Mouse (Mus musculus): Measurements from ENCODE around the gene Tubg1. TPM values are rescaled to one million over a fixed set of nuclear protein-coding genes. Genes with fewer than 3 reads are reported as not detected.
A peak's percentile ranks its signal among the peaks of the same experiment; 100 is the strongest.
"Not testable (repeated sequence)": the region's sequence is repeated elsewhere in the genome, so short reads cannot be mapped to it uniquely, and the experiment has no call there.

Tubg1 gene
- total RNA-seq, 2 experiments from 2014 or later, result 24.4 to 27.3 TPM

DNA sequence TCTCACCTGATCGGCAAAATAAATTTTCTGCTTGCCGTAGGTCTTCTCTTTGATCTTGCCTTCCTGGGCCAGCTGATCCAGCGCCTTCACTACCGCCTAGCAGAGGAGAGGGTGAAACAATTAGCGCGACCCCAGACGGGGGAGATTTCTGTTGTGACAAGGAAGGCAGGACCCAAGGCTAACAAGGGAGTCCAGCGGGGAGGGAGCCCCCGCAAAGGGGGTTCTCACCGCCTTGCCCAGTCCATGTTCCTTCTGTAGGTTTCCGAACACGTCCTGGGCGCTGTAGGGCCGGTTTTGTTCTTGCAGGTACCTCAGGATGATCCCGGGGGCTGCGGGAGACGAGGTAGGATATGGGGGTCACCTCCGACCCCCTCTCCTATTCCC is 24.8 kb upstream of the Tubg1 start:
- DNase-seq (ENCODE audit: low spot score), result no peak
- intact Hi-C loops (cut with DNase I), result loop anchor here (1.0 kb wide), 1 partner anchor 24 kb away; the partner anchor contains the start of genes Retreg3 and Tubg1

DNA sequence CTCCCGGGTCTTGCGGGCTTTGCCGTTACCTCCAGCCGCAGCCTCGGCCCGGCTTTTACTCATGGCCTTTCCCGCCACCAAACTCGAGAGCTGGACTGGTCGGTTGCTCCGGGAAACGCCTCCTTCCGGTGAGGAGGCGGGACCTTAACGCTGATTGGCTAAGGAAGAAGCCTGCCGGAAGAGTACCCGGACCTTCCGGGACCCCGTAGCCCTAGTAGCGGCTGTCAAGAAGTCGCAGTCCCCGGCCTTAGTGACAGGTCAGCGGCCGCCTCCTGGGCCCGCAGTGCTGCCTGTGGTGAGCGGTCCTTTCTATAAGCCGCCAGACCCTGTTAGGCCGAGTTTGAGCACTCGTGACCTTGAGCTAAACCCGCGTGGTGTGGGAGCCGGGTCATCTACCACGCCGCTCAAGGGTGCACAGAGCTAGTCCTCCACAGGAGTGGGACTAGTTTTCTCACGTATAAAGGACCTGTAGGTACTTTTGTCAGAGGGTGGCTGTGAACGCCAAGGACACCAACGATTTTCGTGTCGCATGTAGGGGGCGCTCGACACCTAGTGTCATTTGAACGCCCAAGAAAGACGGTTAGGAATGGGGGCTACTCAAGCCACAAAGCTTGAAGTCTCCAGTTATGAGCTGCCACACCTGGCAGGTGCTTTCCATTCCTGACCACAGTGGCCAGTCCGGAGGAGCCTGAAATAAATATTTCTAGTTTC is 24.3 kb upstream of the Tubg1 start, which contains the start of gene Psmc3ip:
TSS of gene Psmc3ip (minus strand) at position 123 of the 711 bp plus-strand sequence.
- intact Hi-C loops (cut with DNase I), result loop anchor here (1.0 kb wide), 2 partner anchors 24 to 79 kb away; partner anchors contain the start of genes Retreg3 and Tubg1
- DNase-seq (ENCODE audit: low spot score), result peak; percentile 90

DNA sequence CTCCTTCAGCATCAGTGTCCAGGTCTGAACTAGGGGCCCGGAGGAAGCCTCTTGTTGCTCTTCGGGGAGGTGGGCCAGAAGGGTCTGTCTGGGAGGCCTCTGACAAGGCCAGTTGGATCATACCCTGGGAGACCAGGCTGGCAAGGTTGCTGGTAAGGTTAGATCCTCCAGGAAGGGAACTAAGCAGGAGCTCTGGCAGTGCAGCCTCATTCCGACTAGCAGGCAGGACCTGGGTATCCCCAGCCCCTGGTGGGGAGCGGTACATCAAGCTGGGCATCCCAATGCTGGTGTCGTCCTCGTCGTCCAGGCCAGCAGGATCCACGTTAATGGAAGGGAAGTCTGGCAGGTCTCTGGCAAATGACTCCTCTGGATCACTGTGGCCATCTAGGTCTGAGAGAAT is 21.5 kb upstream of the Tubg1 start:
- intact Hi-C loops (cut with DNase I), result no loop called here
- no peak for DNase-seq (ENCODE audit: low spot score)

- no peak for DNase-seq (ENCODE audit: low spot score)
- intact Hi-C loops (cut with DNase I), result loop anchor here (10.0 kb wide), 1 partner anchor 192 kb away; no protein-coding TSS in a partner anchor
Observed at GRCm38 (mm10) chr11:101103011-101103410, 16.7 kb upstream of the Tubg1 start.

- DNase-seq (ENCODE audit: low spot score), result no peak
- intact Hi-C loops (cut with DNase I), result loop anchor here (10.0 kb wide), 1 partner anchor 185 kb away; no protein-coding TSS in a partner anchor
Observed at GRCm38 (mm10) chr11:101109351-101109750, 10.4 kb upstream of the Tubg1 start.

DNA sequence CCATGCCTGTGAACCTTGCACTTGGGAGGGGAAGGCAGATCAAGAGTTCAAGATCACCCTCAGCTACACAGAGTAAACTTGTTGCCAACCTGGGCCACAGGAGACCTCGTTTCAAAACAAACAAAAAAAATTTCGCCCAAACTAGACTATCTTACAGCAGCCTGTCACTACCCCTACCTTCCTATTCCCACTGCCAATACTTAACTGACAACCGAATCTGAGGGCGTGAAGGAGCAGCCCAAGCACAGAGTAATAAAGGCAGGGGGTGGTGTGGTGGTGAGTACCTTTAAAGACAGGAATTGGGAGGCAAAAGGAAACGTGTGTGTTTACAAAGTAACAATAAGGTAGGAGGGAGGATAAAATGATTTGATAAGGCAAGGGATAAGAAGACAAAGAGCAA is 9.0 kb upstream of the Tubg1 start:
- DNase-seq (ENCODE audit: low spot score), result no peak
- intact Hi-C loops (cut with DNase I), result no loop called here

GRCm38 (mm10) chr11:101111178-101111577 is 8.6 kb upstream of the Tubg1 start:
- DNase-seq (ENCODE audit: low spot score), result no peak
- intact Hi-C loops (cut with DNase I), result no loop called here

DNA sequence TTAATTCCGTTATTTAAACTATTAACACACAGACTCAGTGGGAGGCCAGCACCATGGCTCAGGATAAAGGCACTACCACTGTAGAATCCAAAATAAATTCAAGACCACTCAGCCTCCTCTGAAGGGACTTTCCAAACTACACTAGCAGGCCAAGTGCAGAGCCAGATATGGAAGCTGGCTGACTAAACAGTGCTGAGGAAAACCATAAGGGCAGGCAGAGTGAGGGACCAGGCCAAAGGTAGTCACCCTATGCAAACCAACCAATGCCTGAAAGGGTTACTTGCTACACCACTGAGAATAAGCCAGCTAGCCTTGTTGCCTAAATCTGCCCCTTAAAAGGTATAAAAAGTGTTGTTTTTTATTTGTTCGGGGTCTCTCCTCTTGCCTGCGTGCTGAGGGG is 7.6 kb upstream of the Tubg1 start:
- intact Hi-C loops (cut with DNase I), result no loop called here
- no peak for DNase-seq (ENCODE audit: low spot score)

DNA sequence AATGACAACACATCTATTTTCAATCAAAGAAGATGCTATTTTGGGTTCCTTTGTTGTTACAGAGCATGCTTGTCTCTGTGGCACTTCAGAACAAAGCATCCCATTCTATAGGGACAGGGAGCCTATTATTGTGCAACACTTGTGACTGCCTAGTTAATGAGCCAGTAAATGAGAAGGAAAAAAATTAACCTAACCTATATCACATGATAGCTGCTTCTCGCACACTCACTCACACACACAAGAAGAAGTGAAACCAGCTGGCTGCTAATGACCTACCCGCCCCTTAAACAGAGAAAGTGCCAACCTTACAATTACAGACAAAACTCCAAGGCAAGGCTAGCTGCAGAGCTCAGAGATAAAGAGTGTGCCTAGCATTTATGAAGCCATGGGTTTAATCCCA is 4.2 kb upstream of the Tubg1 start:
- intact Hi-C loops (cut with DNase I), result no loop called here
- DNase-seq (ENCODE audit: low spot score), result no peak

GRCm38 (mm10) chr11:101118105-101118504 is 1.6 kb upstream of the Tubg1 start:
- no peak for DNase-seq (ENCODE audit: low spot score)
- intact Hi-C loops (cut with DNase I), result no loop called here

DNA sequence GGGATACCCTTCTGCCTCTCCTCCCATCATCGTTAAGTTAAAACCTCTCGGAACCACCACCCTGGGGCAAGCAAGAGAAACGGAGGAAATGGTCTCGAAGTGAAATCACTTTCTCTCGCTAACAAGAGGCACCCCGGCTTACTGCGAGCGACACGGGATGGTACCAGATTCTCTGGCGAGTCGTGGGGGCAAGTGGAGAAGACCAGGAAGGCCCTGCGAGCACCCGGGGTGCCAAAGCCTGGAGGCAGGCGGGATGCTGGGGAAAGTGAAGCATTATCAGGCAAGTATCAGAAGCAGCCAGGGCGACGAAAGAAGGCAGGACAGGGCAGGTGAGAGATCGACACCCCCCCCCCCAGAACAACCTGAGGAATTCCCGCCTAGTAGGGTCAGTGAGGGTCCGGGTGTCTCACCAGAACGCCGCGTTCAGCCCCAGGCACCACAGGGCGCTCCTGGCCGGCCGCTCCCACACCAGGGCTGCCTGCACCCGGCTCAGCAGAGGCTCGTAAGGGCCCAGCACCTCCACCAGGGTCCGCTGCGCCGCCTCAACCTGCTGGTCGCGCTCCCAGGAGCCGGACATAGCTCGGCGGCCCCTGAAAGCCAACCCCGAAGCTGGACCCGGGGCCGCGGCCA is 492 bp upstream of the Tubg1 start:
- DNase-seq (ENCODE audit: low spot score), result no peak
- intact Hi-C loops (cut with DNase I), result loop anchor here (1.0 kb wide), 1 partner anchor 24 kb away; the partner anchor contains the start of gene Psmc3ip

- intact Hi-C loops (cut with DNase I), result loop anchor here (2.0 kb wide), 1 partner anchor 48 kb away; no protein-coding TSS in a partner anchor
- DNase-seq (ENCODE audit: low spot score), result no peak
Observed at GRCm38 (mm10) chr11:101120545-101121188, 929 bp downstream of the Tubg1 start.

DNA sequence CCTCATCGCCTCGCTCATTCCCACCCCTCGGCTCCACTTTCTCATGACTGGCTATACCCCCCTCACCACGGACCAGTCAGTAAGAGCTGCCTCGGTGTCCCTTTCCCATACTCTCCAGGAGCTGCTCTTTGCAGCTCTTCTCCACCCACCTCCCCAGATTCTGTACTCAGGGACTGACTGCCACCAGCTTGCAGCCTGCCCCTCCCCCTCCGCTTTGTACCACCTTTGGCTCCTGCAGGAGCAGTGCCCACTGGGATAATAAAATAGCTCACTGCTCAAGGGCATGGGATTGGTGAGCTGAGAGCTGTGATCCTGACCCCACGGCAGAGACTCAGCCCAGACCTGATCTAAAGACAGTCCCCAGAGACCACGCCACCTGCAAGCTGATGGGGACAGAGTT is 4.8 kb downstream of the Tubg1 start:
- intact Hi-C loops (cut with DNase I); DNase-seq (ENCODE audit: low spot score): not testable (repeated sequence)

DNA sequence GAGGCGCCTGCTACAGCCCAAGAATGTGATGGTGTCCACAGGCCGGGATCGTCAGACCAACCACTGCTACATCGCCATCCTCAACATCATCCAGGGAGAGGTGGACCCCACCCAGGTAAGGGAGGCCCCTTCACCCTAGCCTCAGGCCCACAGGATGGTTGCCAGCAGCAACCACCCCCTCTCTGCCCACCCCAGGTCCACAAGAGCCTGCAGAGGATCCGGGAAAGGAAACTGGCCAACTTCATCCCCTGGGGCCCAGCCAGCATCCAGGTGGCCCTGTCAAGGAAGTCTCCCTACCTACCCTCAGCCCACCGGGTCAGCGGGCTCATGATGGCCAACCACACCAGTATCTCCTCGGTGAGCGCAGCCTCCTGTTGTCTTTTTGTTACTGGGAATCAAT is 5.3 kb downstream of the Tubg1 start:
- intact Hi-C loops (cut with DNase I); DNase-seq (ENCODE audit: low spot score): not testable (repeated sequence)

DNA sequence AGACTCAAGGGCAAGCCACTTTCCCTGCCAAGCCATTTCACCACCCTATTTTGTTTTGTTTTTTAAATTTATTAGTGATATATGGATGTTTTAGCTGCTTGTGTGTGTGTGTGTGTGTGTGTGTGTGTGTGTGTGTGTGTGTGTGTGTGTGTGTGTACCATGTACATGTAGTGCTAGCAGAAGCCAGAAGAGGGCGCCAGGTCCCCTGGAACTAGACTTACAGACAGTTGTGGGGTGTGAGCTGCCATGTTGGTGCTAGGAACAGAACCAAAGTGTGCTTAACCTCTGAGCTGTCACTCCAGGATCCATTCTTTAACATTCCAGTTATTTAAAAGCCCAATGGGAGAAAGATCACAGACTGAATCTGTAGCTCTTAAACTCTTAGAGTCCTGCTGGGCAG is 7.3 kb downstream of the Tubg1 start:
- intact Hi-C loops (cut with DNase I), result no loop called here
- DNase-seq (ENCODE audit: low spot score), result no peak

DNA sequence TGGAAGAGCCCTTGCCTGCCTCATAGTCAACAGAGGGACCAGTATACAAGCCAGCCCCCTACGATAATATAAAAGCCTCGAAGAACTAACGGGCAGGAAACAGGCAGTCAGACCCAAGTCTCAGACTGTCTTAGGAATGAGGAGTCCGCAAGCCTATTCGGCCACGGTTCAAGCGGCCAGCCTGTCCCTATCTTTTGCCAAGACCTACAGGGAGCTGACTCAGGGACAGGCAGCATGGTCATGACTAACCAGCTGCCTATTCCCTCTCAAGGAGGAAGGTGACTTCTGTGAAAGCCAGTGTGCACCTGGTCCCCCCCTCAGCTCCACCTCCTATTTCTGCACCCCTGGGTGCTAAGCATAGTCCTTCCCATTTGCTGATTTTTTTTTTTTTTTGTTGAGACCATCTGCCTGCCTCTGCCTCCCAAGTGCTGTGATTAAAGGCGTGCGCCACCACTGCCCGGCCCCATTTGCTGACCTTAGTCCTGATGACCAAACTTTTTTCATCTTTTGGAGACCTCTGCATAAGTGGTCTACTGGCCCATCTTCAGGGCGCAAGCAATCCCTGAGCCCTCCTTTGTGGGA is 9.3 kb downstream of the Tubg1 start:
- no peak for DNase-seq (ENCODE audit: low spot score)
- intact Hi-C loops (cut with DNase I), result no loop called here

- intact Hi-C loops (cut with DNase I), result no loop called here
- DNase-seq (ENCODE audit: low spot score), result peak; percentile 46
Observed at GRCm38 (mm10) chr11:101130056-101130756, 10.5 kb downstream of the Tubg1 start.

DNA sequence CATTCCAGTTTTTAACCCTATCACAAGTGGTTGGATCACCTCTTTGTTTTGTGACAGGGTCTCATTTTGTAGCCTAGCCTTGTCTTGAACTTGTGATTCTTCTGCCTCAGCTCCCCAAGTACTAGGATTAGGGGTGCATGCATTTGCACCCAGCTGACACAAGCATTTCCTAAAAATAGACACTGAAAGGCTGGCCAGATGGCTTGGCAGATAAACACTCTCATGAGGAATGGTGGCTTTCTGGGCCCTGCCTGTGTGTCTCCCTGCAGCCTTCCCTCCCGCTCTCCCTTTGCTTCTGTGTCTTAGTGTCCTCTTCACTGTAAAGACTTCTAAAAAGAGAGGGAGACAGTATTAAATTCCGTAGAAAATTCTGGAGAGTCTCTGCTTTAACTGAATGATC is 11.4 kb downstream of the Tubg1 start:
- no peak for DNase-seq (ENCODE audit: low spot score)
- intact Hi-C loops (cut with DNase I), result no loop called here

DNA sequence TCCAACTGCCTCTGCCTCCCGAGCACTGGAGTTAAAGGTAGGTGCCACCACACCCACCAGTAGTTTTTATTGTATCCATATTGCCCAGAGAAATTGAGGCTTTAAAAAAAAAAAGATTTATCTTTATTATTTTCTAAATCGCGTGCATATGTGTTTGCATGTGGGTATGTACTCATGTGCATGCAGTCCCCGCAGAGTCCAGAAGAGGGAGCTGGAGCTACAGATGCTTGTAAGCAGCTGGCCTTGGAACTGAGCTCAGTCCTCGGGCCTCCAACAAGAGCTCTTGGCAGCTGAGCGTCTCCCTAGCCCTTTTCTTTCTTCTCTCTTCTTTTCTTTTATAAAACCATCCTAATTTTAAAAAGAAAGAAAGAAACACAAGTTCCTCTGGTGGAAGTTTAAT is 12.0 kb downstream of the Tubg1 start:
- no peak for DNase-seq (ENCODE audit: low spot score)
- intact Hi-C loops (cut with DNase I), result no loop called here

- no peak for DNase-seq (ENCODE audit: low spot score)
- intact Hi-C loops (cut with DNase I), result no loop called here
Observed at GRCm38 (mm10) chr11:101133037-101133436, 13.3 kb downstream of the Tubg1 start.
